Mouse (Mus musculus) spleen, postnatal 10 days (tissue): Measurements from ENCODE around the gene Zfp42.
"Not testable (repeated sequence)": the region's sequence is repeated elsewhere in the genome, so short reads cannot be mapped to it uniquely, and the experiment has no call there.

Experiments used
- DNase-seq, 2 experiments: peaks; one replicate each; pipeline ENCODE4 v3.0.0; 2021 to 2022; ENCODE audit warnings: low spot score in 2 of 2

Zfp42 gene

GRCm38 (mm10) chr8:43306896-43307295 lies at the start of gene Zfp42:
Zfp42 (minus strand) TSS chr8:43306980.
- no peak for DNase-seq

GRCm38 (mm10) chr8:43356069-43356770 lies 49.4 kb upstream of the Zfp42 start:
- DNase-seq, result no peak

DNA sequence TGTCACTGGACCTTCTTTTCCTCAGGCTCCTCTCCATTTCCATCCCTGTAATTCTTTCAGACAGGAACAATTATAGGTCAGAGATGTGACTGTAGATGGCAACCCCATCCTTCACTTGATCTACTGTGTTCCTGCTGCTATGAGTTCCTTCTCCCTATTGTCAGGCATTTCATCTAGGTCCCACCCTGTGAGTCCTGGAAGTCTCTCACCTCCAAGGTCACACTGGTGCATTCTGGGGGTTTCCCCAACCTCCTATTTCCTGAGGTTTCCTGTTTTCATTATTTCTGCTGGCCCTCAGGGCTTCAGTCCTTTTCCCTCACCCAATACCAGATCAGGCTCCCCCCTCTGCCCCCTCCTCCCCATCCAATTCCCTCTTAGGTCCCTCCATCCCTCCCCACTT lies 45.5 kb upstream of the Zfp42 start:
- not testable (repeated sequence) for DNase-seq

- no peak for DNase-seq
These were observed 31.8 kb upstream of the Zfp42 start for GRCm38 (mm10) chr8:43338555-43338954.

- DNase-seq, result no peak
These were observed 26.7 kb upstream of the Zfp42 start for GRCm38 (mm10) chr8:43333465-43333864.

GRCm38 (mm10) chr8:43331657-43332056 lies 24.9 kb upstream of the Zfp42 start:
- DNase-seq, result no peak

GRCm38 (mm10) chr8:43329913-43330705 lies 23.3 kb upstream of the Zfp42 start:
- no peak for DNase-seq

DNA sequence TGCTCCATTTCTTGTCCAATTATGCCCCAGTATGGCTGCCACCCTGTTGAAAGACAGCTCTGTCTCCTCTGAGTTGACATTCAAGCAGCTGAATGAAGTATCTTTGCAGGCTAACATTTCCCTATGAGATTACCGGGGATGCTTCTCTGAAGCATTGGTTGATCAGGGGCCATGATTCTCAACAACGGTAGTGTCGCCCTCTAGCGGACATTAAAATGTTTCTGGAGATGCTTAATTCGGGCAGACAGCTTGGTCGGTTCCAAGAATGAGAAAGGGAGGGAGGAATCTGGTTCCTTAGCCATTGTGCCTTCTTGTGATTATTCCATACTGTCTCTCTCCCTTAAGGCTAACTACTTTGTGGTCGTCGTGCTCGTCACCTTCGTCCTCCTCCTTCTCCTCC lies 21.9 kb upstream of the Zfp42 start:
- DNase-seq, result no peak

DNA sequence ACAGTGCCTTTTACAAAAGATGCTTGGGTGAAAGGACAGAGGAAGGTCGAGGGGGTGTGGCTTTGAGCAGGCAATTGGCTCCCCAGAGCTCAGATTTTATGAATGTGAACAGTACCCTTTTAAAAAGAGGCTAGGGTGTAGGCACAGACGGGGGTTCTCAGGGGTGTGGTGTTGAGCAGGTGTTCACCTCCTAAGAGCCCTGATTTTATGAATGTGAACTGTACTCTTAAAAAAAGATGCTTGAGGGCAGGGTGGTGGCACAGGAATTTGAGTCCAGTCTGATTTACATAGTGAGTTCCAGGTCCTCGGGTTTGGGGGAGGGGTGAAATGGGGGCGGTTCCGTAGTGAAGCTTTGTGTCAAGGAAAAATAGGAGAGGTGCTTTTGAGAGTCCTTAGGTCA lies 14.0 kb upstream of the Zfp42 start:
- no peak for DNase-seq

DNA sequence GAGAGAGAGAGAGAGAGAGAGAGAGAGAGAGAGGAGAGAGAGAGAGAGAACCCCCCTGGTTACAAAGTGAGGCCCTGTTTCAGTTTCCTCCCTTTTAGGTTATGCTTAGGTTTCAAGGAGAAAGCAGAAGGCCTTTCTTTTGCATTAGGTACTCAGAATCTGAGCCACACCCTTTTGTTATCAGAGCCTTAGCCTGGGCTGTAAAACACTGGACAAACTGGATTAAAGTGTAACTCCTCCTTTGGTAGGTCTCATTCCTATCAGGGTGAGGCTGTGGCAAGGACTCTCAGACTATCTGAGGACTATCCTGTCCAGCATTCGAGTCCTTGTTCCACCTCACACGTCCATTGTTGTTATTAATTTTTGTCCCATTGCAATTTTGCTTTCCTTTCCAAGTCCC lies 1.4 kb upstream of the Zfp42 start:
- no peak for DNase-seq

DNA sequence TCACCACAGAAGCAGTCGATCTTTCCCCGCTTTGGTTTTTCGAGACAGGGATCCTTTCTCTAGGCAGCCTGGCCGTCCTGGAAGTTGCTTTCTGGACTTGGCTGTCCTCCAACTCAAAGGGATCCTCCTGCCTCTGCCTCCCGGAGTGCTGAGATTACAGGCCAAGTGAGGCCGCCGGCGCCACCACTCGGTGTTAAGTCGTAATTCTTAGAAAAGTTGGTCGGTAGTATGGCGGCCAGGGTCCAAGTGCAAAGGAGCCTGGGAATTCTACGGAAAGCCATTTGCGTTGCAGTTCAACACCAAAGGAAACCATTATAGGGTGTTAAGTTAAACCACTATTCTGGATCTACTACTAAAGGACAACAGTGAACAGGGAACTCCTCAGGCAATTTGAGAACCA lies 1.1 kb downstream of the Zfp42 start:
- no peak for DNase-seq

DNA sequence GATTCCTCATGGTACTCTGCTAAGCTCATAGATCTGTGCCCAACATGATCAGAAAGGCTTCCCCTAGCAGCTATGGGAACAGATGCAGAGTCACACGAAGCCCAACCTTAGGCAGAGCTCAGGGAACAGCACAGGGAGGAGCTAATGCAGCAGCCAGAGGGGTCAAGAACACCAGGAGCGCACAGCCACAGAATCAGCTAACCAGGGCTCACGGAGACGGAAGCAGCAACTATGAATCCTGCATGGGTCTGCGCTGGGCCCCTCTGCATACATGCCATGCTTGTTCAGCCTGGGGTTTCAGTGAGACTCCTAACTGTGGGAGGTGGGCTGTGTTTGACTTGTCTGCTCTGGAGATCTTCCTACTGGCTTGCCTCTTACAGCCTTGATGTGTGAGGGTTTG lies 7.0 kb downstream of the Zfp42 start:
- no peak for DNase-seq

GRCm38 (mm10) chr8:43295826-43296225 lies 11.0 kb downstream of the Zfp42 start:
- no peak for DNase-seq

DNA sequence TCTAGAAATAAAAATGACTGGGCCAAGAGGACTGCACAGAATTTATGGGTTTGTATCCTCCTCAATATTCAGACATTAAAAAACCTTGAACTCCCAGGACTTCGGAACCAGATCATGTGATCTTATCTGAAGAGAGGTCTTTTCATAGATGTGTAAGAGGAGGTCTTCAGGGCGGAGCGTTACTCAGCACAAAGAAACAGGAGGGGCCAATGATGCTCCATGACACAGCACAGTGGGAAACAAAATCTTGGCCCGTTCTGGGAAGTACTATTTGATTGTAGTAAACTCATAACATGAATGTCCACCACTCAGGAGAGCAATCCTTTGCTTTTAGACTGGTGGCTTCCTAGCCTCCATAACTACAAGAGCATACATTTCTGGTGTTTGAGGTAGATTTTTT lies 12.6 kb downstream of the Zfp42 start:
- no peak for DNase-seq

GRCm38 (mm10) chr8:43290424-43291111 lies 16.2 kb downstream of the Zfp42 start:
- no peak for DNase-seq

DNA sequence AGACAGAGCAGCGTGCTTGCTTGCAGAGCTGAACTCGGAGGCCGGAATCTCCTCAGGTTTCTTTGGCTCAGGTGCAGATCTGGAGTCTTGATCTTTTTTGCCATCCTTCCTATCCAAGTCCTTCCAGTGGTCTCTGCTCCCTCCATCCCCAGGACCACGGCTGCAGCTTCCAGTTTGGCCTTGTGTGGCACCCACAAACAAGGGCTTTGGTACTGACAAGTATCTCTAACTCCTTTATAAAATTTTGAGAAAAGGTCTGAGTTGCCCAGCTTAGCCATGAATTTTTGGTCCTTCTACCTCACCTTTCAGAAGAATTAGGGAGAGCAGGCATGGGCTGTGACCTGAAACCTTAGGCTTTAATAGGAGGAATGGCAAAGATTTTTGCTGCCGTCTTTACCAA lies 17.0 kb downstream of the Zfp42 start:
- no peak for DNase-seq

- DNase-seq, result no peak
These were observed 17.9 kb downstream of the Zfp42 start for GRCm38 (mm10) chr8:43288840-43289239.

DNA sequence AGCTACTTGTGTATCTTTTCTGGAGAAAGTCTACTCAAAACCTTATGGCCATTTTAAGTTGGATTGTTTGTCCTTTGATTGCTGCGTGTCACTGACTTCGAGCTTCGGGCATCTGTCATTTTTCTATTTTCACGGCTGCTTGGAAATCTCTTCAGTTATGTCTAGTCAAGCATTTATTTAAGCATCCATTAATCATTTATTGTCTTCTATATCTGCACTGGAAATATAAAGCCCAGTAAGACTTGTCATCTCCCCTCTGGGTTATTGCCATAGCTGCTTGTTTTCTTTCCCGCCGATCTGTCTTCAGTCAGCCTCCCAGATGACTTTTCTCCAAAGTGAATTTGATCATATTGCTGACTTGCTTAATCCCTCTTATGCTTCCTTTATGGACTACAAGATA lies 19.3 kb downstream of the Zfp42 start:
- no peak for DNase-seq

GRCm38 (mm10) chr8:43283231-43283630 lies 23.5 kb downstream of the Zfp42 start:
- no peak for DNase-seq

DNA sequence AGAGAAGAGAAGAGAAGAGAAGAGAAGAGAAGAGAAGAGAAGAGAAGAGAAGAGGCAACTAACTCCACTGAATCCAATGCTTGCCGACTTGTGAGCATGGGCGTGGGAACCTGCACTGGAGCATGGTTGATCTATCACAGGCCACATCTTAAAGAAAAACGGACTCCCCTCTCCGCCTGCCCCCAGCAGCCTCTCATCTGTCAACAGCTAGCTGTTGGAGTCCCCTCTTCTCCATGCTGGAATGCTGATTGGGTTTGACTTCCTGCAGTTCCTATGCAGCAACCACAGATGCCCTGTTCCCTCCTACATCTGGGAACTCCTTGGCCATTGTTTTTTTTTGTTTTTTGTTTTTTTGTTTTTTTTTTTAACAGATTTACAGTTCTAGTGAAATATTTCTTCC lies 28.4 kb downstream of the Zfp42 start:
- DNase-seq, result no peak

DNA sequence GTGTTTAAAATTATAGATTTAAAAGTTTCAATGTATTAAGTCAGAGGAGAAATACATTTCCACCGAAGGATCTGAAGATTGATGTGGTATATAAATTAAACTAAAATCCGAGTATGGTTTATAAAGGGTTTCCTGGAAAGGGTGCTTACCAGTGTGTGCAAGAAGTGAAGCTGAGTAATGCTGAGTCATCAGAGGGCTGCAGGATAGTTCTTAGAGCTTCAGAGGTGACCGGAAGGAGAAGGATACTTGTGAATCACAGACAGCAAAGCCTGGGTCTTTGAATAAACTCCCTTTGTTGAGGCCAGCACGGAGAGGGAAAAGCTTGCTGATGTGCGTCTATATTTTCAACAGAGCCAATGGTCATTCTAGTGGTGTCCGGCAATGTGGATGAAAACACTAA lies 45.8 kb downstream of the Zfp42 start:
- DNase-seq, result no peak

- DNase-seq, result no peak
These were observed 48.9 kb downstream of the Zfp42 start for GRCm38 (mm10) chr8:43257886-43258285.

GRCm38 (mm10) chr8:43255695-43256094 lies 51.1 kb downstream of the Zfp42 start:
- DNase-seq, result no peak
